Mouse (Mus musculus) adrenal gland, postnatal 14 days (tissue): ENCODE results near the gene Phtf2. TPM values are rescaled to one million over a fixed set of nuclear protein-coding genes. Genes with fewer than 3 reads are reported as not detected.
A peak's percentile ranks its signal among the peaks of the same experiment; 100 is the strongest.
"Not testable (repeated sequence)": the region's sequence is repeated elsewhere in the genome, so short reads cannot be mapped to it uniquely, and the experiment has no call there.

Source experiments
- DNase-seq: peaks from one replicate; pipeline ENCODE4 v3.0.0; 2021; ENCODE audit warnings: mixed read lengths
- total RNA-seq: library from RNA; stranded (reverse); gene quantifications from 2 replicates; pipeline ENCODE4 v1.2.3, GENCODE M21; 2021

The Phtf2 gene
- total RNA-seq, 1 experiment from 2014 or later, result 13.8 TPM

DNA sequence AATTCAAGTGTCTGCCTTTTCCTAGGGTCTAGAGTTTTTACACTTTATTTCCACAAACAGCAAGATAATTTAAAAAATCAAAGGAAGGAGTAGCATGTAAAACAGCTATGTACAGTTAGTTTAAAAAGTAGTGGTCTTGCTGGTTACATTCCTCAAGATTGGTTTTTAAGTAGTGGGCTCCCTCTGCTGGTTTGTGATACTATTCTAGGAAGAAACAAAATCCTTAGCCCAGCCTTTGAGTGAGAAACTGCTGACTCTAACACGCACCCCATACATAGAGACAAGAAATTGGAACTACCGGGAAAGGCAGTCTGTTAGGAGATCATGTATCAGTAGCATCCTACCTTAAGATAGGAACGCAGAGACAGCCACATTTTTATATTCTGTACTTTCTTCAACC is 108.6 kb downstream of the Phtf2 start:
- DNase-seq, result peak; percentile 18

- DNase-seq, result no peak
These were observed 116.5 kb downstream of the Phtf2 start for GRCm38 (mm10) chr5:20765365-20765920.

- DNase-seq, result not testable (repeated sequence)
These were observed 119.5 kb downstream of the Phtf2 start for GRCm38 (mm10) chr5:20762441-20762840.

GRCm38 (mm10) chr5:20760368-20761162 is 121.4 kb downstream of the Phtf2 start:
- DNase-seq, result no peak

- DNase-seq, result no peak
These were observed 122.2 kb downstream of the Phtf2 start for GRCm38 (mm10) chr5:20759771-20760170.

DNA sequence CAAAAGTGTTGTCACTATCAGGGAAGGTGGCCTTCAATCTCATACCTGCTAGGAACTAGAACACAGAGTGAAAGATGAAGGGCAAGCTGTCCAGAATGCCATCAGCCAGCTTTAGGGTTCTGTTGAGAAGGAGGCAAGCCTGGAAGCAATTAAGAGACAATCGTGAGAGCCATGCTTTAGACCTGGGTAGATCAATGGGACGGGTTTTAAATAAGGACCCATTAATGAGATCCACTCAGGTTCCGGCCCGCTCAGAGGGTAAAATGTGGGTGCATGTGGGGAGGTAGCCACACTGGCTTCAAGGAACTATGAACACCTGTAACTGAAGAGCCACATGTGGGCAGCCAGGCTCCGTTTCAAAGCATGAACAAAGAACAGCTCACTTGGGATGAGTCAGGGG is 128.0 kb downstream of the Phtf2 start:
- no peak for DNase-seq

GRCm38 (mm10) chr5:20753096-20753495 is 128.8 kb downstream of the Phtf2 start:
- no peak for DNase-seq

DNA sequence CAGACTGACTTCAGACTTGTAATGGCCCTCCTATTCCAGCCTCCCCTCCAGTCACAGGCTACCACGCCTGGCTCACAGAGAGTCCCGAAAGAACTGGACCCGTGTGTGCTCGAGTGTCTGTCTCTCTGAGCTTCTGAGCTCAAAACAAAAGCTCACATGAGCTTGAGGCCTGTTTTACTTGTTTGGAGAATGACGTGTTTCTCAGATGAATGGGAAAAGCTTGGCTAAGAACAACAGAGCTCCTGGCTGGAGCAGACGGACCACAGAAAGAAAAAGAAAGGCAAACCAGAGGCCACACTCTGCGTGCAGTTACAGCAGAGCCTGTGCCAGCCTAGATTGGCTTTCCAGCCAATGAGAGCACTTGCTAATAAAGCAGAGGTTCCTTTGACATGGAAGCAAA is 130.2 kb downstream of the Phtf2 start:
- DNase-seq, result no peak

GRCm38 (mm10) chr5:20751000-20751399 is 130.9 kb downstream of the Phtf2 start:
- no peak for DNase-seq

DNA sequence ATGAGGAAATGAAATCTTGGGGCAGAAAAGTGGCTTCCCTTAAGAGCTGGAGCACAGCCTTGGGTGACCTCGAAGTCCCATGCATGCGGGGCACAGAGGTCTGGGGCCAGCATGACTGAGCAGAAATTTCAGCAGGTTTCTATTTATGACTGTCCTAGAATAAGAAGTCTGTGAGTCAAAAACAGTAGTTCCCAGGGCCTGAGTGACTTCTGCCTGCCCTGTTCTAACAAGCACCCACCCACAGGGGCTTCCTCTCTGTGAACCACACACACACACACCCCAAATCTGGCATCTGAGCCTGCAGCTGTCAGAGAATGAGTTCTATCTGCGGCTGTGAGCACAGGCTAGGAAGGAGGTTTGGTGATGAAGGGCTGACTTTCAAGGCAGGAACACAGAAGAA is 132.4 kb downstream of the Phtf2 start:
- DNase-seq, result no peak

- no peak for DNase-seq
These were observed 133.1 kb downstream of the Phtf2 start for GRCm38 (mm10) chr5:20748856-20749255.

- DNase-seq, result no peak
These were observed 133.8 kb downstream of the Phtf2 start for GRCm38 (mm10) chr5:20748142-20748541.

- DNase-seq, result no peak
These were observed 140.0 kb downstream of the Phtf2 start for GRCm38 (mm10) chr5:20741936-20742335.

- DNase-seq, result no peak
These were observed 140.7 kb downstream of the Phtf2 start for GRCm38 (mm10) chr5:20741193-20741592.

DNA sequence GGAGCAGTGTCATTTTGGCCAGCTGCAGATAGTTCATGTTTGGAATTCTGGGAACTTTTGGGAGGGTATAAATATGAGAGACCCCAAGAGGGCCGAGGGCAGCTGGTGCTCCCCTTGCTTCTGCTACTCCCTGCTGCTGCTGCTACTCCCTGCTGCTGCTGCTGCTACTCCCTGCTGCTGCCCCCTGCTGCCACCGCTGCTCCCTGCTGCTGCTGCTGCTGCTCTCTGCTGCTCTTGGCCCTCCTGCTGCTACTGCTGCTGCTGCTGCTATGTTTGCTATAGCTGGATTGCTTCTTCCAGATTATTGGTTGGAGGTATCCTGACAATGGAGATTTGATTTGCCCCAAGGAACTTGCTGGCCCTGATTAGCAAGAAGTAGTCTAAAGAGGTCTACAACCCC is 143.1 kb downstream of the Phtf2 start:
- DNase-seq, result no peak

DNA sequence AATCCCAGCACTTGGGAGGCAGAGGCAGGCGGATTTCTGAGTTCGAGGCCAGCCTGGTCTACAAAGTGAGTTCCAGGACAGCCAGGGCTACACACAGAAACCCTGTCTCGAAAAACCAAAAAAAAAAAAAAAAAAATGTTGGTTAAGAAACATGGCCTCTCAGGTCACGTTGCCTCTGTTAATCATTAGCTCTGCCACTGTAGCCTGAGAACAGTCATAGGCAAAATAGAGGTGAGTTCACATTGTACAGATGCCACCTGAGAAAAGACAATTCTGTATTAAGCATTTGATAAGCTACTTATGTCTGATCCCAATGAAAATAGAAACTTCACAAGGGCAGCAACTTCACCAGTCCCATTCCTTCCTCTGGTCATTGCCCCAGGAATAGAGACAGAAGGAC is 158.7 kb downstream of the Phtf2 start:
- not testable (repeated sequence) for DNase-seq

- DNase-seq, result peak; percentile 22
These were observed 161.6 kb downstream of the Phtf2 start for GRCm38 (mm10) chr5:20720201-20720900.

DNA sequence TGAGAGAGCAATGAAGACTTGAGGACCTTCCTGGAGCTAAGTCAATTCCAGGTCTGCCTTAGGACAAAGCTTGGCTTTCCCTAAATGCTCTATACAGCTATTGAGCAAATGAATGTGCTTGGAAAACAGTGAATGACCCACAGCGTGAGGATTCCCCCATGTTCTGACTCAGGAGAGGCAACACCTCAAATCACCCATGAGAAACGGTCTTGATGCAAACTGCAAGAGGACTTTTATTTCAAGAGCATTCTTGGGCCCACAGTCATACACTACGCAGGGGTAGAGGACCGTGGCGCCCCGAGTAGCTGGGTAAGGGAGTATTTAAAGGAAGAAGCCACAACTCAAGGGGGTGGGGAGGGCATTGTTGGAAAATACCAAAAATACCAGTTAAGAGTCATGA is 165.9 kb downstream of the Phtf2 start:
- DNase-seq, result not testable (repeated sequence)

DNA sequence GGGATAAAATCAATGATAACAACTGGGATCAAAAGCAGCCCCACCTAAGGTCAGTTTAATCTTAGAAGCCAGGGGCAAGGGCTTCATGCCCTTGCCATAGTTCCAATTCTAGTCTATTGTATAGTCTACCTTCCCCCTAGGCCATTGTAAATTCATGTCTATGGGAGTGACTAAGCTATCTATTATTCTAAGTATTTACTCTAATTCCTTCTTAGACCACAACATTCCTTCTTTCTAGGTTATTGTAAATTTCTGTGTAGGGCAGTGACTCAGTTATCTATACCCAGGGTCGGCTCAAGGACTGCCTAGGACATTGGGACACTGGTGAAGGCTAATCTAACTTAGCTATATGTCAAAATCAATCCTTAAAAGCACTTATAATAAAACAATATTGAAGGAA is 167.3 kb downstream of the Phtf2 start:
- DNase-seq, result not testable (repeated sequence)

DNA sequence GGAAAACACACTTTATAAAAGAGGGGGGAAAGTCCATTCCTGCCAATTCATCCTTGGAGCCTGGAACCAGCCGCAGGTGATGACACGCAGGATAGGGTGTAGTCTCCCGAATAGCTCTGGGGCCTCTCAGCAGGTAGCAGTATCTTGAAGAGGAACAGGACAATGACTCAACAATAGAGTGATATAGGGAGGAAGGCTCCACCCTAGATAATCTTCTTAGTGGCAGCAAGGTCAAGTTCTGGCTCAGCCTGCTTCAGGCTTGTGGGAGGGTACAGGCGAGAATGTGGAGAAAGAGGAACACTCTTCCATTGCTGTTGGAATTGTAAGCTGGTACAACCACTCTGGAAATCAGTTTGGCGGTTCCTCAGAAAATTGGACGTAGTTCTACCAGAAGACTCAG is 171.1 kb downstream of the Phtf2 start:
- DNase-seq, result not testable (repeated sequence)
